Mouse (Mus musculus) heart, embryonic 13.5 days (tissue): ENCODE results near the gene Rnf34. TPM values are rescaled to one million over a fixed set of nuclear protein-coding genes. Genes with fewer than 3 reads are reported as not detected.

Experiments
- ATAC-seq: fragments of 200-750 bp; cut with Nextera tagmentation; 2 replicates; pipeline ENCODE4 v1.8.0; 2017; ENCODE audit warnings: moderate TSS enrichment; ENCODE audit not compliant: insufficient number of reproducible peaks, low FRiP score, low TSS enrichment; ENCODE audit errors: extremely low read depth
- H3K27ac ChIP-seq: fragments of 300-500 bp; sonication (generic); replicated peaks from 2 replicates; pipeline ENCODE4 v1.5.1; 2015; ENCODE audit warnings: moderate library complexity, mild to moderate bottlenecking, inconsistent platforms
- H3K27me3 ChIP-seq: fragments of 300-500 bp; sonication (generic); replicated peaks from 2 replicates; pipeline ENCODE4 v1.6.1; 2015; ENCODE audit warnings: mild to moderate bottlenecking, inconsistent platforms
- H3K36me3 ChIP-seq: fragments of 300-500 bp; sonication (generic); 2 replicates; pipeline ENCODE4 v1.6.1; 2015; ENCODE audit warnings: mild to moderate bottlenecking, inconsistent platforms
- H3K4me1 ChIP-seq: fragments of 300-500 bp; sonication (generic); 2 replicates; pipeline ENCODE4 v1.6.1; 2015; ENCODE audit warnings: inconsistent platforms
- H3K4me2 ChIP-seq: fragments of 300-500 bp; sonication (generic); 2 replicates; pipeline ENCODE4 v1.6.1; 2015; ENCODE audit warnings: inconsistent platforms, mild to moderate bottlenecking, moderate library complexity
- H3K4me3 ChIP-seq: fragments of 300-500 bp; sonication (generic); 2 replicates; pipeline ENCODE4 v1.5.1; 2015; ENCODE audit warnings: moderate library complexity, mild to moderate bottlenecking, inconsistent platforms
- H3K9ac ChIP-seq: fragments of 300-500 bp; sonication (generic); 2 replicates; pipeline ENCODE4 v1.6.1; 2015; ENCODE audit warnings: inconsistent platforms, mild to moderate bottlenecking, moderate library complexity
- H3K9me3 ChIP-seq: fragments of 300-500 bp; sonication (generic); 2 replicates; pipeline ENCODE4 v1.6.1; 2016; ENCODE audit warnings: inconsistent platforms
- WGBS: fragments of 180-500 bp; shearing (Covaris S2); methylation state at CpG from one replicate; pipeline ENCODE4 v1.1.7; 2015; ENCODE audit warnings: mixed read lengths; 5-methylcytosine and 5-hydroxymethylcytosine counted together
- polyA plus RNA-seq: library from polyadenylated mRNA; unstranded; fragments of >200 nt; fragmentation: Nextera tagmentation; extraction: Ambion mirVana; gene quantifications from 2 replicates; pipeline ENCODE4 v1.2.1, GENCODE M21; 2015

The Rnf34 gene
- polyA plus RNA-seq, 1 experiment from 2014 or later = 26.4 TPM

- peaks cover 75% of the 10 kb centered on the region for H3K36me3 ChIP-seq
These were observed 23.7 kb downstream of the Rnf34 start for GRCm38 (mm10) chr5:122873573-122873972.

GRCm38 (mm10) chr5:122874359-122874758 lies 24.5 kb downstream of the Rnf34 start:
- no peak overlapping the region for H3K4me2 ChIP-seq
- WGBS = 72% methylated on average over 3 of the region's 3 CpGs
- H3K36me3 ChIP-seq = peaks cover 76% of the 10 kb centered on the region
- no peak overlapping the region for H3K9ac ChIP-seq
- H3K27me3 ChIP-seq = no peaks in the 10 kb centered on the region
- H3K27ac ChIP-seq = no peak overlapping the region
- H3K9me3 ChIP-seq = no peaks in the 10 kb centered on the region
- H3K4me3 ChIP-seq = no peak overlapping the region
- no peaks in the 10 kb centered on the region for H3K4me1 ChIP-seq
- no peak for ATAC-seq

More at GRCm38 (mm10) chr5:122873573-122873972, 23.7 kb downstream of the Rnf34 start:
- WGBS = 72% methylated on average over 2 of the region's 2 CpGs
- ATAC-seq = no peak
- H3K27ac ChIP-seq = no peak overlapping the region
- H3K9ac ChIP-seq = no peak overlapping the region
- no peaks in the 10 kb centered on the region for H3K4me1 ChIP-seq
- no peak overlapping the region for H3K4me3 ChIP-seq
- no peak overlapping the region for H3K4me2 ChIP-seq
- H3K27me3 ChIP-seq = no peaks in the 10 kb centered on the region
- H3K9me3 ChIP-seq = no peaks in the 10 kb centered on the region

GRCm38 (mm10) chr5:122876671-122877070 lies 26.8 kb downstream of the Rnf34 start:
- no peaks in the 10 kb centered on the region for H3K4me1 ChIP-seq
- no peaks in the 10 kb centered on the region for H3K27me3 ChIP-seq
- 78% methylated on average over 3 of the region's 3 CpGs for WGBS
- no peak overlapping the region for H3K4me2 ChIP-seq
- peaks cover 85% of the 10 kb centered on the region for H3K36me3 ChIP-seq
- no peaks in the 10 kb centered on the region for H3K9me3 ChIP-seq
- no peak overlapping the region for H3K4me3 ChIP-seq
- no peak overlapping the region for H3K27ac ChIP-seq
- ATAC-seq = no peak
- H3K9ac ChIP-seq = no peak overlapping the region

GRCm38 (mm10) chr5:122880241-122880980 lies 30.6 kb downstream of the Rnf34 start:
- H3K4me3 ChIP-seq = no peak overlapping the region
- H3K9ac ChIP-seq = no peak overlapping the region
- H3K4me2 ChIP-seq = no peak overlapping the region
- H3K9me3 ChIP-seq = no peaks in the 10 kb centered on the region
- 89% methylated on average over 37 of the region's 37 CpGs for WGBS
- H3K27me3 ChIP-seq = no peaks in the 10 kb centered on the region
- peaks cover 74% of the 10 kb centered on the region for H3K36me3 ChIP-seq
- no peak overlapping the region for H3K27ac ChIP-seq
- peaks cover 18% of the 10 kb centered on the region for H3K4me1 ChIP-seq
- no peak for ATAC-seq

GRCm38 (mm10) chr5:122881313-122881712 lies 31.5 kb downstream of the Rnf34 start:
- H3K36me3 ChIP-seq = peaks cover 65% of the 10 kb centered on the region
- no peaks in the 10 kb centered on the region for H3K27me3 ChIP-seq
- H3K9ac ChIP-seq = no peak overlapping the region
- H3K4me2 ChIP-seq = no peak overlapping the region
- H3K9me3 ChIP-seq = no peaks in the 10 kb centered on the region
- 60% methylated on average over 5 of the region's 5 CpGs for WGBS
- no peak for ATAC-seq
- H3K4me1 ChIP-seq = peaks cover 27% of the 10 kb centered on the region
- no peak overlapping the region for H3K27ac ChIP-seq
- no peak overlapping the region for H3K4me3 ChIP-seq

- WGBS = 86% methylated on average over 18 of the region's 18 CpGs
- Histone ChIP-seq H3K4me3 (no peak overlapping the region), H3K36me3 (peaks cover 59% of the 10 kb centered on the region), H3K4me1 (peaks cover 28% of the 10 kb centered on the region), H3K9me3 (no peaks in the 10 kb centered on the region), H3K9ac (no peak overlapping the region), H3K4me2 (no peak overlapping the region), H3K27ac (no peak overlapping the region), H3K27me3 (no peaks in the 10 kb centered on the region)
- ATAC-seq = no peak
These were observed 32.6 kb downstream of the Rnf34 start for GRCm38 (mm10) chr5:122882256-122883050.

GRCm38 (mm10) chr5:122883237-122883636 lies 33.4 kb downstream of the Rnf34 start:
- no peaks in the 10 kb centered on the region for H3K27me3 ChIP-seq
- H3K36me3 ChIP-seq = peaks cover 54% of the 10 kb centered on the region
- peaks cover 28% of the 10 kb centered on the region for H3K4me1 ChIP-seq
- no peak overlapping the region for H3K4me2 ChIP-seq
- 76% methylated on average over 9 of the region's 9 CpGs for WGBS
- H3K9ac ChIP-seq = no peak overlapping the region
- no peak overlapping the region for H3K27ac ChIP-seq
- no peak for ATAC-seq
- H3K9me3 ChIP-seq = no peaks in the 10 kb centered on the region
- no peak overlapping the region for H3K4me3 ChIP-seq

- H3K36me3 ChIP-seq = peaks cover 49% of the 10 kb centered on the region
- H3K4me1 ChIP-seq = peaks cover 28% of the 10 kb centered on the region
- no peaks in the 10 kb centered on the region for H3K27me3 ChIP-seq
- H3K4me2 ChIP-seq = no peak overlapping the region
- 38% methylated on average over 2 of the region's 2 CpGs for WGBS
- no peak overlapping the region for H3K4me3 ChIP-seq
- no peak overlapping the region for H3K9ac ChIP-seq
- ATAC-seq = no peak
- H3K9me3 ChIP-seq = no peaks in the 10 kb centered on the region
- 0 out of 2 replicates have a peak overlapping the region, but pooled peaks have one; percentile 12 for H3K27ac ChIP-seq
These were observed 33.9 kb downstream of the Rnf34 start for GRCm38 (mm10) chr5:122883652-122884235.

- Histone ChIP-seq H3K4me1 (peaks cover 28% of the 10 kb centered on the region), H3K36me3 (peaks cover 39% of the 10 kb centered on the region), H3K9ac (0 out of 2 replicates have a peak overlapping the region, but pooled peaks have one; percentile 29), H3K4me2 (no peak overlapping the region), H3K27ac (0 out of 2 replicates have a peak overlapping the region, but pooled peaks have one; percentile 22), H3K9me3 (no peaks in the 10 kb centered on the region), H3K27me3 (no peaks in the 10 kb centered on the region), H3K4me3 (no peak overlapping the region)
- WGBS = 64% methylated on average over 7 of the region's 7 CpGs
- ATAC-seq = no peak
These were observed 34.9 kb downstream of the Rnf34 start for GRCm38 (mm10) chr5:122884594-122885348.

- H3K27me3 ChIP-seq = no peaks in the 10 kb centered on the region
- no peak overlapping the region for H3K4me2 ChIP-seq
- no peaks in the 10 kb centered on the region for H3K9me3 ChIP-seq
- no peak overlapping the region for H3K4me3 ChIP-seq
- H3K27ac ChIP-seq = no peak overlapping the region
- 87% methylated on average over 9 of the region's 9 CpGs for WGBS
- peaks cover 42% of the 10 kb centered on the region for H3K4me1 ChIP-seq
- no peak for ATAC-seq
- peaks cover 20% of the 10 kb centered on the region for H3K36me3 ChIP-seq
- H3K9ac ChIP-seq = no peak overlapping the region
These were observed 37.2 kb downstream of the Rnf34 start for GRCm38 (mm10) chr5:122887033-122887432.
